Mouse (Mus musculus) lung, embryonic 16.5 days (tissue): ENCODE measurements around the gene Erc2. TPM values are rescaled to one million over a fixed set of nuclear protein-coding genes. Genes with fewer than 3 reads are reported as not detected.
A peak's percentile ranks its signal among the peaks of the same experiment; 100 is the strongest.

Experiments used
- ATAC-seq: fragments of 200-750 bp; cut with Nextera tagmentation; 2 replicates; pipeline ENCODE4 v1.8.0; 2017; ENCODE audit warnings: low read depth, mild to moderate bottlenecking, moderate library complexity
- H3K27ac ChIP-seq: fragments of 300-500 bp; sonication (generic); 2 replicates; pipeline ENCODE4 v1.5.1; 2014; ENCODE audit warnings: mild to moderate bottlenecking, control low read depth, low read length
- H3K27me3 ChIP-seq: fragments of 300-500 bp; sonication (generic); 2 replicates; pipeline ENCODE4 v1.6.1; 2014; ENCODE audit warnings: low read depth, low read length, mixed read lengths; ENCODE audit not compliant: control insufficient read depth, insufficient read depth
- H3K36me3 ChIP-seq: fragments of 300-500 bp; sonication (generic); 2 replicates; pipeline ENCODE4 v1.6.1; 2014; ENCODE audit warnings: low read length; ENCODE audit not compliant: control insufficient read depth, insufficient read depth
- H3K4me1 ChIP-seq: fragments of 300-500 bp; sonication (generic); replicated peaks from 2 replicates; pipeline ENCODE4 v1.6.1; 2014; ENCODE audit warnings: low read length, mixed read lengths; ENCODE audit not compliant: control insufficient read depth, insufficient read depth
- H3K4me2 ChIP-seq: fragments of 300-500 bp; sonication (generic); 2 replicates; pipeline ENCODE4 v1.6.1; 2014; ENCODE audit warnings: low read depth, low read length, control low read depth
- H3K4me3 ChIP-seq: fragments of 300-500 bp; sonication (generic); 2 replicates; pipeline ENCODE4 v1.5.1; 2014; ENCODE audit warnings: mild to moderate bottlenecking, low read length, control low read depth
- H3K9ac ChIP-seq: fragments of 300-500 bp; sonication (generic); 2 replicates; pipeline ENCODE4 v1.6.1; 2014; ENCODE audit warnings: low read length, control low read depth
- H3K9me3 ChIP-seq: fragments of 300-500 bp; sonication (generic); 2 replicates; pipeline ENCODE4 v1.6.1; 2016; ENCODE audit warnings: low read length; ENCODE audit not compliant: control insufficient read depth
- WGBS: fragments of 180-500 bp; shearing (Covaris S2); extraction: QIAGEN DNeasy Blood & Tissue Kit; methylation state at CpG from one replicate; pipeline ENCODE4 v1.1.7; 2014; 5-methylcytosine and 5-hydroxymethylcytosine counted together
- polyA plus RNA-seq: library from polyadenylated mRNA; unstranded; fragments of >200 nt; fragmentation: Nextera tagmentation; extraction: Ambion mirVana; gene quantifications from 2 replicates; pipeline ENCODE4 v1.2.1, GENCODE M21; 2015

Gene Erc2
- polyA plus RNA-seq, 1 experiment from 2014 or later, result 1.5 TPM

GRCm38 (mm10) chr14:27808080-27808479 is 185.9 kb downstream of the Erc2 start:
- Histone ChIP-seq H3K9ac (no peak overlapping the region), H3K4me2 (0 out of 2 replicates have a peak overlapping the region, but pooled peaks have one; percentile 16)

GRCm38 (mm10) chr14:27808523-27809114 is 186.4 kb downstream of the Erc2 start:
- no peak overlapping the region for H3K9ac ChIP-seq
- H3K4me1 ChIP-seq, result peaks cover 6% of the 10 kb centered on the region; the same call in 1 of the 2 replicates
- 37% methylated on average over 10 of the region's 10 CpGs for WGBS
- no peak overlapping the region for H3K4me3 ChIP-seq
- no peak overlapping the region for H3K27ac ChIP-seq
- no peak for ATAC-seq
- peaks cover 2% of the 10 kb centered on the region; the same call in 1 of the 2 replicates for H3K9me3 ChIP-seq
- H3K4me2 ChIP-seq, result peak overlapping the region; percentile 16; the same call in 1 of the 2 replicates
- H3K36me3 ChIP-seq, result no peaks in the 10 kb centered on the region
- H3K27me3 ChIP-seq, result no peaks in the 10 kb centered on the region

More at GRCm38 (mm10) chr14:27808080-27808479, 185.9 kb downstream of the Erc2 start:
- peak; percentile 55; the same call in 1 of the 2 replicates for ATAC-seq
- no peak overlapping the region for H3K27ac ChIP-seq
- WGBS, result 3% methylated on average over 9 of the region's 9 CpGs
- peaks cover 2% of the 10 kb centered on the region; the same call in 1 of the 2 replicates for H3K9me3 ChIP-seq
- H3K36me3 ChIP-seq, result no peaks in the 10 kb centered on the region
- no peaks in the 10 kb centered on the region for H3K27me3 ChIP-seq
- H3K4me1 ChIP-seq, result peaks cover 6% of the 10 kb centered on the region; the same call in 1 of the 2 replicates
- H3K4me3 ChIP-seq, result no peak overlapping the region

- Histone ChIP-seq H3K36me3 (no peaks in the 10 kb centered on the region), H3K27me3 (no peaks in the 10 kb centered on the region), H3K4me2 (no peak overlapping the region), H3K4me1 (peaks cover 6% of the 10 kb centered on the region; the same call in 1 of the 2 replicates), H3K4me3 (no peak overlapping the region), H3K9me3 (no peaks in the 10 kb centered on the region), H3K27ac (no peak overlapping the region), H3K9ac (no peak overlapping the region)
- ATAC-seq, result peak; percentile 57; the same call in 1 of the 2 replicates
- WGBS, result 33% methylated on average over 7 of the region's 7 CpGs
Measured at GRCm38 (mm10) chr14:27810790-27811189, 188.6 kb downstream of the Erc2 start.

GRCm38 (mm10) chr14:27811649-27812048 is 189.4 kb downstream of the Erc2 start:
- H3K9me3 ChIP-seq, result no peaks in the 10 kb centered on the region
- H3K27me3 ChIP-seq, result no peaks in the 10 kb centered on the region
- H3K4me1 ChIP-seq, result peaks cover 6% of the 10 kb centered on the region; the same call in 1 of the 2 replicates
- no peaks in the 10 kb centered on the region for H3K36me3 ChIP-seq
- ATAC-seq, result no peak
- H3K9ac ChIP-seq, result no peak overlapping the region
- H3K4me3 ChIP-seq, result no peak overlapping the region
- WGBS, result 82% methylated on average over 3 of the region's 3 CpGs
- H3K27ac ChIP-seq, result peak overlapping the region; percentile 7; the same call in 1 of the 2 replicates
- H3K4me2 ChIP-seq, result no peak overlapping the region

- Histone ChIP-seq H3K36me3 (no peaks in the 10 kb centered on the region), H3K4me2 (no peak overlapping the region), H3K4me1 (0 out of 2 replicates have a peak, but pooled peaks cover 3% of the 10 kb centered on the region), H3K4me3 (no peak overlapping the region), H3K27ac (no peak overlapping the region), H3K9me3 (no peaks in the 10 kb centered on the region), H3K27me3 (no peaks in the 10 kb centered on the region), H3K9ac (no peak overlapping the region)
- ATAC-seq, result no peak
- WGBS, result 66% methylated on average over 6 of the region's 6 CpGs
Measured at GRCm38 (mm10) chr14:27815739-27816138, 193.5 kb downstream of the Erc2 start.

GRCm38 (mm10) chr14:27818986-27819385 is 196.8 kb downstream of the Erc2 start:
- Histone ChIP-seq H3K27ac (no peak overlapping the region), H3K4me3 (no peak overlapping the region), H3K27me3 (no peaks in the 10 kb centered on the region), H3K9me3 (no peaks in the 10 kb centered on the region), H3K4me2 (no peak overlapping the region), H3K4me1 (peaks cover 3% of the 10 kb centered on the region), H3K9ac (no peak overlapping the region), H3K36me3 (no peaks in the 10 kb centered on the region)
- 91% methylated on average over 5 of the region's 5 CpGs for WGBS
- ATAC-seq, result no peak

- no peak for ATAC-seq
- no peaks in the 10 kb centered on the region for H3K9me3 ChIP-seq
- no peak overlapping the region for H3K9ac ChIP-seq
- no peak overlapping the region for H3K4me2 ChIP-seq
- no peaks in the 10 kb centered on the region for H3K36me3 ChIP-seq
- H3K27ac ChIP-seq, result no peak overlapping the region
- H3K4me3 ChIP-seq, result no peak overlapping the region
- no peaks in the 10 kb centered on the region for H3K27me3 ChIP-seq
- peaks cover 3% of the 10 kb centered on the region for H3K4me1 ChIP-seq
Measured at GRCm38 (mm10) chr14:27821801-27822200, 199.6 kb downstream of the Erc2 start.

GRCm38 (mm10) chr14:27822566-27822965 is 200.3 kb downstream of the Erc2 start:
- peaks cover 3% of the 10 kb centered on the region for H3K4me1 ChIP-seq
- no peak for ATAC-seq
- no peak overlapping the region for H3K4me2 ChIP-seq
- no peak overlapping the region for H3K27ac ChIP-seq
- H3K36me3 ChIP-seq, result no peaks in the 10 kb centered on the region
- no peaks in the 10 kb centered on the region for H3K9me3 ChIP-seq
- H3K4me3 ChIP-seq, result no peak overlapping the region
- no peak overlapping the region for H3K9ac ChIP-seq
- 82% methylated on average over 6 of the region's 6 CpGs for WGBS
- no peaks in the 10 kb centered on the region for H3K27me3 ChIP-seq

GRCm38 (mm10) chr14:27823048-27823447 is 200.8 kb downstream of the Erc2 start:
- Histone ChIP-seq H3K36me3 (no peaks in the 10 kb centered on the region), H3K9ac (no peak overlapping the region), H3K27ac (no peak overlapping the region), H3K4me1 (peaks cover 3% of the 10 kb centered on the region), H3K9me3 (no peaks in the 10 kb centered on the region), H3K4me3 (no peak overlapping the region), H3K4me2 (no peak overlapping the region), H3K27me3 (no peaks in the 10 kb centered on the region)
- no peak for ATAC-seq
- WGBS, result 10% methylated on average over 3 of the region's 3 CpGs
